Mouse (Mus musculus) lung, adult 2 months (tissue): ENCODE measurements around the gene Tmbim6. TPM values are rescaled to one million over a fixed set of nuclear protein-coding genes. Genes with fewer than 3 reads are reported as not detected.
A peak's percentile ranks its signal among the peaks of the same experiment; 100 is the strongest.

Source experiments
- DNase-seq: peaks from one replicate; pipeline ENCODE4 v3.0.0; 2022
- H3K4me1 ChIP-seq: fragments of 200-500 bp; 2 replicates; pipeline ENCODE4 v1.6.1; 2011; ENCODE audit warnings: low read length; ENCODE audit not compliant: control insufficient read depth, insufficient read depth
- H3K4me3 ChIP-seq: fragments of 200-500 bp; replicated peaks from 2 replicates; pipeline ENCODE3; 2011; ENCODE audit warnings: low read depth, mild to moderate bottlenecking, control low read depth, low read length; ENCODE audit errors: extremely low read depth
- CTCF ChIP-seq: fragments of 200-500 bp; IDR thresholded peaks from 2 replicates; pipeline ENCODE4 v1.5.1; 2011; ENCODE audit warnings: mild to moderate bottlenecking, low read length, control low read depth; ENCODE audit not compliant: insufficient read depth
- POLR2A ChIP-seq: fragments of 200-500 bp; IDR thresholded peaks from 2 replicates; pipeline ENCODE4 v1.6.1; 2011; ENCODE audit warnings: low read depth, mild to moderate bottlenecking, control low read depth, low read length, borderline replicate concordance; ENCODE audit errors: extremely low read depth
- WGBS: fragments of 180-500 bp; shearing (Covaris S2); methylation state at CpG from one replicate; pipeline ENCODE4 v1.1.7; 2018; 5-methylcytosine and 5-hydroxymethylcytosine counted together
- polyA plus RNA-seq: library from polyadenylated mRNA; depleted of rRNA; stranded (reverse); fragments of >200 nt; gene quantifications from 2 replicates; pipeline ENCODE4 v1.2.3, GENCODE M21; 2012; rRNA removed

Gene Tmbim6
- 1,026 and 1,059 TPM in 2 replicates for polyA plus RNA-seq

GRCm38 (mm10) chr15:99392486-99393385 is at the start of gene Tmbim6:
Gene Tmbim6 (plus strand): TSS chr15:99392882.
- DNase-seq: peak; percentile 97
- whole genome bisulfite sequencing: under 1% methylated on average over 51 of the region's 51 CpGs
- TF ChIP-seq CTCF (no peak), POLR2A (peak; percentile 97)
- Histone ChIP-seq H3K4me3 (peak within 1 kb of the TSS; percentile 97), H3K4me1 (peaks cover 19% of the 10 kb centered on the region)

DNA sequence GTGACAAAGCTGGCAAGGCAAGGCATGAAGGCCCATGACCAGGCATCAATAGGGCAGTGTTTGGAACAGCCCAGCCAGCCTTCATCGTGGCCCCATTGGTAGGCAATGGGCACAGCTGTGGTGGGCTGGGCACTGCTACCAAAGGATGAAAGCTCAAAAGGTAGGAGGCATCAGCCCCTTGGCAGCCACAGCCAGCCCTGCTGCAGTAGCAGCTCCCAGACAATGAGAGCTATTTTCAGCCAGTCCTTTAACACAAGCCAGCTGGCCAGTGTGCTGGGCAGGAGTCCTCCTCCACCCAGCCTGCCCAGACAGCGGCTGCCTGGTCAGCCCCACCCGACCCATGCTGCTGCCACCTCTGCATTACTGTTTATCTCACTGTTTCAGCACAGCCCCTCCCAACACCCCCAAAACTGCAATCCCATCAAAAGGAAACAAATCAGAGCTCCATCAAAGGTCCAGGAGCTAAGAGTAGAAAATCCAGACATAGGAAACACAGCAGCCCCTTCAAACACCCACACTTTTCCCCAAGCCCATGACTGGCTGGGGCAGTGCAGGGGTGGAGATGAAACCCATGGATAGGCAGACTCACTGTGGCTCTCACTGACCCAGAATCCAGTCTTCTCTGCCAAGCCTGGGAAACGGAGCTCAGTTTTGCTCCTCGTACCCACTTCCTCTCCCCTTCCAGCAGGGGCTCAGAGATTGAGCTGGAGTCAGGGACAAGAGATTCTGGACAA is 49.1 kb upstream of the Tmbim6 start:
- H3K4me1 ChIP-seq: peaks cover 39% of the 10 kb centered on the region
- no peak for DNase-seq
- 14% methylated on average over 5 of the region's 5 CpGs for WGBS

GRCm38 (mm10) chr15:99344148-99344870 is 48.4 kb upstream of the Tmbim6 start:
- Histone ChIP-seq H3K4me3 (no peak overlapping the region), H3K4me1 (peaks cover 42% of the 10 kb centered on the region)
- no peak for DNase-seq
- TF ChIP-seq POLR2A (no peak), CTCF (no peak)
- WGBS: 39% methylated on average over 8 of the region's 8 CpGs

More for the DNA sequence above, 49.1 kb upstream of the Tmbim6 start:
- H3K4me3 ChIP-seq: no peak overlapping the region
- TF ChIP-seq CTCF (no peak), POLR2A (no peak)

DNA sequence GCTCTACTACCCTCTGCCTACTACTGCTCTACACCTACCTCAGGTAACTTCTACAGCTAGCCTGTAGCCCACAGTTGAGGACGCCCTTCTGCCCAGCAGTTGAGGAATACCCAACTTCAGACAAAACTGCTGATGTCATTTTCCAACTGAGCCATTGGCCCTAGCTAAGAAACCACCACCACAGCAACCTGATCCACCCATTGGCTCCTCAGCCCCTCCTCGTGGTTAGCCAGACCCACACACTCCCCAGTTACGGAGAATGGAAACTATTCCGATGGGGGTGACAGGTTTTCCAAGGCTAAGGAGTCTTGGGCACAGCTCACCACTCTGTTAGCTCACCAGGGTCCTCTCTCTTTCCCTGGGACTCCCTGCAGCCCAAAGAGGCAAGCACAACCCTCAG is 47.7 kb upstream of the Tmbim6 start:
- WGBS: 58% methylated on average over 4 of the region's 4 CpGs
- H3K4me1 ChIP-seq: peaks cover 42% of the 10 kb centered on the region
- DNase-seq: no peak

DNA sequence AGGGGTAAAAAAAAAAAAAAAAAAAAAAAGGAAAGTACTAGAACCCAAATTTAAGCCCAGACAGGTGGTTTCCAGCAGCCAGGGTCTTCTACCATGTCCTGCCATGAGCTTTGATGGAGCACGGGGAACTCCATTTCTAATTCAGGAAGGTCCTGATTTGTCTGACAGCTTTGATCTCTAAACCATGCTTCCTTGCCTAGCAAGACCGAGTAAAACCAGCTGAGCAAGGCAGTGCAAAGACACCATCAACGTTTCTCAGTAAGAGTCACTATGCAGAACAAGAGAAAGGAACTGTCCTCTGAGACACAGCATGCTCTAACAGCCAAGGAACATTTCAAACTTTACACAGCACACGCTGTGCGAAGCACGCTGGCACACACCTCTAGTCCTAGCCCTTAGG is 41.1 kb upstream of the Tmbim6 start:
- DNase-seq: no peak
- WGBS: 55% methylated on average over 6 of the region's 6 CpGs
- peaks cover 17% of the 10 kb centered on the region for H3K4me1 ChIP-seq
- TF ChIP-seq CTCF: no peak
- no peak for TF ChIP-seq POLR2A
- H3K4me3 ChIP-seq: no peak overlapping the region

More for the DNA sequence above, 47.7 kb upstream of the Tmbim6 start:
- TF ChIP-seq POLR2A (no peak), CTCF (no peak)
- H3K4me3 ChIP-seq: no peak overlapping the region

DNA sequence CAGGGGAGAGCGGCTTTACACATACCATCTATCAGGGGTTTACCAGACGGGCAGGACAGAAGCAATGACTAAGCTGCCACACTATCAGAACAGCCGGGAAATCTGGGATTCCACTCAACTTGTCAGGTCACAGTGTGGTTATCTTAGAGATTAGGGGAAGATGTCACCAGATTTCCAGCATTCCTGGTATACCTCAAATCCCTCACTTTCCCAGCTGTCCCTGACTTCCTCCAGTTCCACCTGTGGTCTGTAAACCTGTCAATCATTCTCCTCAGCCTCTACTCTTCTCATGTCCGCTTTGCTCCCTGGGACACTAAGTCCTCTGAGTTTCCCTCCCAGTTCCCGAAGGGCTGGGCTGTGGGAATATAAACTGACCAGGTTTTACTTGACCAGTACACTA is 40.4 kb upstream of the Tmbim6 start:
- TF ChIP-seq POLR2A (no peak), CTCF (no peak)
- 58% methylated on average over 5 of the region's 5 CpGs for WGBS

GRCm38 (mm10) chr15:99355660-99356059 is 37.0 kb upstream of the Tmbim6 start:
- WGBS: 58% methylated on average over 6 of the region's 6 CpGs
- Histone ChIP-seq H3K4me3 (no peak overlapping the region), H3K4me1 (peaks cover 6% of the 10 kb centered on the region; the same call in 1 of the 2 replicates)
- TF ChIP-seq CTCF (no peak), POLR2A (no peak)
- no peak for DNase-seq

More for the DNA sequence above, 40.4 kb upstream of the Tmbim6 start:
- no peak for DNase-seq
- Histone ChIP-seq H3K4me3 (no peak overlapping the region), H3K4me1 (peaks cover 17% of the 10 kb centered on the region)

DNA sequence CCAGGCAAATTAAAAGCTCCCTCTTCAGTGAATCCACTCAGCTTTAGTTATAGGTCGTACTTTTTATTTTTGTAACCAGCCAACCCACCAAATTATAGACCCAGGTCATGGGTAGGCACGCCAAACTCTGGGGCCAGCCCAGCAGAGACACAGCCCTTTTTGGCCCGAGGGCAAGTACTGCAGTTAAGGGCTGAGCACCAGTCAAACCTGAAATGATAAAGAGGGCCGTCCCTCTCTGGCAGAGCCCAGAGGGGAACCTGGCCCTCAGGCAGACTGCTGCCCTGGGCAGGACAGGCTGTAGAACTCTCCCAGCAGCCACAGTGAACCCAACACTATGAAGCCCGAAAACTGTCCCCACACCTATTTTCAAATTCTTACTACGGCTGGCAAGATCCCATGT is 36.2 kb upstream of the Tmbim6 start:
- peaks cover 6% of the 10 kb centered on the region; the same call in 1 of the 2 replicates for H3K4me1 ChIP-seq
- H3K4me3 ChIP-seq: no peak overlapping the region
- no peak for TF ChIP-seq POLR2A
- TF ChIP-seq CTCF: no peak
- DNase-seq: no peak
- 48% methylated on average over 6 of the region's 6 CpGs for WGBS

GRCm38 (mm10) chr15:99358952-99359351 is 33.7 kb upstream of the Tmbim6 start:
- Histone ChIP-seq H3K4me1 (peaks cover 4% of the 10 kb centered on the region; the same call in 1 of the 2 replicates), H3K4me3 (no peak overlapping the region)
- TF ChIP-seq POLR2A: no peak
- no peak for TF ChIP-seq CTCF
- 67% methylated on average over 9 of the region's 9 CpGs for WGBS
- no peak for DNase-seq
